Mouse (Mus musculus) urinary bladder, adult 18-20 months (tissue): ENCODE data around the gene Apold1.

Experiments
- DNase-seq, 2 experiments: peaks; one replicate each; pipeline ENCODE4 v3.0.0; 2022; ENCODE audit warnings: low spot score in 2 of 2, mixed read lengths in 2 of 2

The Apold1 gene

GRCm38 (mm10) chr6:135026755-135027154, 45.2 kb downstream of the Apold1 start:
- peak in 1 of 2 experiments; percentile 29 for DNase-seq

DNA sequence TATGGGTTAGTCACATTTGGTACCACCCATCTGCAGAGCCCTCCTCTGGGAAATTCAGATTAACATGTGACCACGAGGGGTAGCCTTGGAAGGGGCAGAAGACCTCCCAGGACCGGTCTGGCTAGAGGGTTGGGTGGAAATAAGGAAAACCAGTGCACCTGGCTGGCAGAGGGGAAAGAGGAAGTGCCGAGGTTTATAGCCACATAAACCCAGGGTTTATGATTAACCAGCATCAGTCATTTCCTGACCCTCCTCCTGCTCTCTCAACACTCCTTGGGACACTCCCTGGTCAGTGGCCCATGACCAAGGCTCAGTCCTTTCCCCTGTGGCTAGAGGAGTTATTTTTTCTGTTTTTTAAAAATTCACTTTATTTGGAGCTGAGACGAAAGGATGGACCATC, 47.7 kb downstream of the Apold1 start:
- peak; percentile 20 to 54 for DNase-seq
